Mouse (Mus musculus) thymus, postnatal 14 days (tissue): ENCODE measurements around the gene App.
A peak's percentile ranks its signal among the peaks of the same experiment; 100 is the strongest.

ENCODE experiments used
- DNase-seq: peaks from one replicate; pipeline ENCODE4 v3.0.0; 2021

App gene

DNA sequence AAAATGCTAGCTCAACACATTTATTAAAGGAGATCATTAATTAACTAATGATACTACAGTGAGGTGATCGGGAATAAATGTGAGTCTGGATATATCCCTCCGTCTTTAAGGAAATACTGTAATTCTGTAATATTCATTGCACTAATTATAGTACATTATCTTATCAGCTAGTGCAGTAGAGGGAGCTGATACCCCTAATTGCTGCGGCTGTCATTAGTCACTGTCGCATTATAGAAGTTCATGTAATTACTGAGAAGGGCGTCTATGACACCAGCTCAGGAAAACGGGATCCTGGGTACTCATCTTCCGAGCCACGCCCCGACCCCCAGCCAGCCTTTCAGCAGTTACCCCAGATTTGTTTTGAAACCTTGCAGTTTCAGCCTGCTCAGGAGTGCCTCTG lies 209.6 kb downstream of the App start:
- no peak for DNase-seq

- DNase-seq: no peak
Observed at GRCm38 (mm10) chr16:84963527-84963926, 210.0 kb downstream of the App start.

- DNase-seq: no peak
Observed at GRCm38 (mm10) chr16:84957253-84957652, 216.3 kb downstream of the App start.

DNA sequence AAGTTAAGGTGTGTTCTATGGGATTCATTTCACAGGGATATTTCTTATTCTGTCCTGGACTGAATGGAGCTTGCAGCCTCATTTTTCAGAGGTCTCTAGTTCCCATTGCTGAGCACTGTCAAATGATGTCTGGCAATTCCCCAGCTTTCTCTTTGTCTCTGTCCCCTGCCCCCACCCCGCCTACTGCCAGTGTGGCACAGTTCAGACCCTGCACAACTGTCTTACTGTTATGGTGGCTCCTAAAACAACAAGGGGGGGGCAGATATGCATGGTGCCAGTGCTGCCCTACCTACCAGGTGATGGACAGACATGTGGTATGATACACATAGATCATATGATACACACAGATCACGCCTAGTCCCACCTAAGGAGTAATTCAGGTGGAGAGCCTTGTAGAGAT lies 216.9 kb downstream of the App start:
- no peak for DNase-seq

DNA sequence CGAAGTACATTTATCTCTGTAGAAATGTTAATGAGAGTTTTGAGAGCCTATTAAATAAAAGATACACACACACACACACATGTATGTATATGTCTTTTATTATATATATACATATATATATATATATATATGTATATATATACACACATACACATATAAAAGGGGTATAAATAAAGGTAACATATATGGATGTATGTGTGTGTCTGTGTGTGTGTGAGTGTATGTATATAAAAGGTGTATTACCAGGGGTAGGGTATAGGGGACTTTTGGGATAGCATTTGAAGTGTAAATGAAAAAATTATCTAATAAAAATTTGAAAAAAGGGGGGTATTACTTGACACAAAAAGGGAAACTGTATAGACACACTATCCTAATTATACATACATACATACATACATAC lies 217.7 kb downstream of the App start:
- no peak for DNase-seq

- peak; percentile 66 for DNase-seq
Observed at GRCm38 (mm10) chr16:84955204-84955839, 218.2 kb downstream of the App start.

GRCm38 (mm10) chr16:84931024-84931423 lies 242.5 kb downstream of the App start:
- DNase-seq: no peak

DNA sequence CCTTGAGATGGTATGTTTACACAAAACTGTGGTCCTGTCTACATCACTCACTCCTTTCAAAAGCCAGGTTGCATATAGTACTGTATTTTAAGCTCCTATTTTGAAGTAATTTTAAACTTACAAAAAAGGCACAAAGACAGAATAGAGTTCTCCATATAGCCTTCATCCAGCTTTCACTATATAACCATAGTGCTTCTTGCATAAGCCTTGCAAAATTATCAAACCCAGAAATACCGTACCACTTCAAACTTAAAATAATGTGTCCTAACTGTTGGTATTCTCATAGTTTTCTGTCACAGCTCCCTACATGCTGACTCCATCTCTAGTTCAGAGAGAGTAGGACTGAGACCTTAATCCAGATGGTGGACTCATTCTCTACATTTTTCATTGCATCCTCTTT lies 245.7 kb downstream of the App start:
- DNase-seq: no peak

DNA sequence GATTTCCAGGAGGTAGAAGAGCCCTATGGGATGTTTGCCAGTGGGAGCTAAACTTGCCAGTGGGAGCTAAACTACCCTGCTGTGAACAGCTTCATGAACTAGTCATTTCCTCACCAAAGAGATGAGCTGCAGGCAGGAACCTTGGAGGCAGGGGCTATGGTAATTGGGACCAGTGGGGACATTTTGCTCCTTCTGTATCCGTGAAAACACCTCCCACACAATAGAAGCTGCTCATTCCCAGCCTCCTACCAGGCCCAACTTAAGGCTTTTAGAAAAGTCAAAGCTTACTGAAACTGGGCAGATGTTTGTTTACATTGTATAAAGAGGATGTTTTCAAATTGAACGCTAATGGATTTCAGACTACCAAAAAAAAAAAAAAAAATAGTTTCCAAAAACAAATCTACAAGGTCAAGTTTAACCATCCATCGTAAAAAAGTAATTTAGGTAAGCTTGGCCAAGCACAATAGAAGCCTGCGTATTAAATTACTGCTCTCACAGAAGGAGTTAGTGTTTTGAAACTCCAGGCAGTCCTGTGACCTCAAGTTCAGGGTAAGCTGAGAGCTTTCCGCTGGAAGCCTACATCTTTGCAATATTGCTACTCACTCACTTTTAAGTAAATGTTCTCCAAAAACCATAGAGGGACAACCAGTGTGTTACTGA lies 253.8 kb downstream of the App start:
- DNase-seq: no peak

GRCm38 (mm10) chr16:84919087-84919486 lies 254.5 kb downstream of the App start:
- no peak for DNase-seq

- DNase-seq: no peak
Observed at GRCm38 (mm10) chr16:84916772-84917171, 256.8 kb downstream of the App start.

GRCm38 (mm10) chr16:84911477-84912165 lies 261.9 kb downstream of the App start:
- DNase-seq: no peak

DNA sequence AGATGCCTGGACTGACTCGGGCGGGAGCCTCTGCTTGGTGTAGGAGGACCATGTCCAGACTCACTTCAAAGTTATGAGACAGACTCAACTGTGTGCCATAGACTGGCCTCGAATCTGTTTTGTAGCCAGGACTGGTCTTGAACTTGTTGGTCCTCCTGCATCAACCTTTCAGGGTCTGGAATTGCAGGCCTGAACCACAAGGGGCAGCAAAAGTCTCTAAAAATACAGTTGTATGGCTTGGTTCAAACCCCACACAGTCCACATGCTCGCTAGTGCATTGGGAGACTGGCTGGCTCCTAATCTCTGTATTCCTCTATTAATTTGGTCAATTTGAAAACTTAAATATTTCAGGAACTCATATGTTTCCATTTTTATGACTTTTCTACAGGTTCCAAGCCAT lies 270.6 kb downstream of the App start:
- no peak for DNase-seq
